Mouse (Mus musculus): ENCODE measurements around the gene Rgs2.
A peak's percentile ranks its signal among the peaks of the same experiment; 100 is the strongest.

The Rgs2 gene

DNA sequence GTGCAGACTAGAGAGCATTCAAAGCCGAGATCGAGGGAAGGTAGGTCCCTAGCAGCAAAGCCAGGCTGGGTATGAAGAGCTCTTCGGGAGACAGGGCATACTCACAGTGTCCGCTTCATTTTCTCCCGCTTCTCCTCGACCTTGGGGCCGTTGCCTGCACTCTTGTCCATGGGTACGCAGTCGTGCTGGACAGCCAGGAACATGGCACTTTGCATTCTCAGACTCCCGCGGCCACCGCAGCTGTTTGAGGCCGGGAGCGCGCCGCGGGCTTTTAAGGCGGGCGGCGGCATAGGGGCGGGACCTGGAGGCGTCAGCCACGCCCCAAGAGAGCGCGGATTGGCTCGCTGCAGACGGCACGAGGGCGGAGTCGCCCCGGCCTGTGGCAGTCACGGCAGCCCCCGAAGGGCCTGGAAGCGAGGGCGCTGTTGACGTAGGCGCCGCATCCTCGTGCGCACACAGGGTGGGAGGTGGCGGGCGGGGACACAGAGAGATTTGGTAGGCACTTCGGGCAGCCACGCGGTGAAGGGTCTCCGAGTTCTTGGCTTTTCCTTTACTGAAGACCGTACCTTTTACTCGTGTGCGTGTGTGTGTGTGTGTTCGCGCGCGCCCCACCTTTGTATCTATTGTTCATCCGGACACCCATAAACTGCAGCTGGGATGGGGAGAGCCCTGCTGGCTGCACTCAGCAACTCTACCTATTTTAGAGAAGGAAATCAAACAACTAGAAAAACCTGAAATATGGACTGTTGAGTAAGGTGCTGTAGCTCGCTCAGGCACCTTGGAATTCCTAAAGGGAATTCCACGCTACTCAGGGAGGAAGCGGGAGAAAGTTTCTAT, at the start of gene Rgs2:
Rgs2 (minus strand) TSS at position 258 of the 837 bp plus-strand sequence.
- no peak for DNase-seq (ENCODE audit: extremely low read depth, low read depth, low spot score)

DNA sequence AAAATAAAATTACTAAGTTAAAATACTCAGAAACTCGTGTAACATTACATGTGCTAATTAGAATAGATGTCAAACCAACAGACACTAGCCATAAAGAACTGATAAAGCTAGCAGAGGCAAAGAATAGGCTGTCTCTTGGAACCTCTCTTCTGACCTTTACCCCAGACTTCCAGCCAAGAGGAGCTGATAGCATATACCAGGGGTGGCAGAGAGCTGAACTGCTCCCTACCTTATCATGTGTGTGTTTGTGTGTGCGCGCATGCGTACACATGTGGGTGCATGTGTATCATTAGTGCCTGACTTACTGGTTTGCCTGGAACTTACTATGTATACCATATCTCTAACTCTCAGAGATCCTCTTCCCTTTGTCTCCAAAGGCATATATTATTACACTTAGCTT, 49.4 kb upstream of the Rgs2 start:
- no peak for DNase-seq (ENCODE audit: extremely low read depth, low read depth, low spot score)

DNA sequence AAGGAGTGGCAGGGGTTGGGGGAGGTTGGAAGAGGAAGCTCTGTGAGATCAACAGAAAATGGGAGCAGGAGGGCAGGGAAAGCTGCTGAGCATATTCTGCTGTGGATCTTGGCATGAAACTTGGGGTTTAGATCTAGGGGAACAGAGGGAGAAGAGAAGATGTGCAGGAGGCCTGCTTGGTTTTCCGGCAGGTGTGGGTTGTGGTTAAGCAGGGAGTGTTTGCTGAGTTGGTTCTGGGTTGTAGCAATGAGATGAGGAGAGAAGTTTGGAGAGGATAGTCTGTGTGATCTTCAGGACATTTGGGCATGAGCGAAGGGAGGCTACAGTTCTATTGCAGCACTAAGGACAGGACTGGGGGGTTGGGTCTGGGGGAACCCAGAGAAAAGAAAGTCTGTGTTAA, 37.9 kb upstream of the Rgs2 start:
- DNase-seq (ENCODE audit: extremely low read depth, low read depth, low spot score) = no peak

DNA sequence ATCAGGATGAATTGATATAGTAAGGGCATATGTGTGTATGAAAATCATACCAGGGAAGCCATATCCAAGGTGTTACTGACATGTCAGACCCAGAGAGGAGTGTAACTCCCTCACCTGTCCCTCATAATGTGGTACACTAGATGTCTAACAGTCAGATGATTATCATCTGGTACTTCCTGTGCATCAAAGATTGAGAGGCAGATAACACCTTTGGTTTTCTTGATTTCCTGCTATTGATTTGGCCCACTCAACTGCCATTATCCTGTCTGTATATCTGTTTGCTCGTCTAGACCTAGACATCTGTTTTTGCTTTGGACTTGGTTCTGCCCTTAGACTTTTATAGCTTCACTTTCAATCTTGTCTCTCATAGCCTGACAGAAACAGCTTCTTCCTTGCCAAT, 29.5 kb upstream of the Rgs2 start:
- no peak for DNase-seq (ENCODE audit: extremely low read depth, low read depth, low spot score)

DNA sequence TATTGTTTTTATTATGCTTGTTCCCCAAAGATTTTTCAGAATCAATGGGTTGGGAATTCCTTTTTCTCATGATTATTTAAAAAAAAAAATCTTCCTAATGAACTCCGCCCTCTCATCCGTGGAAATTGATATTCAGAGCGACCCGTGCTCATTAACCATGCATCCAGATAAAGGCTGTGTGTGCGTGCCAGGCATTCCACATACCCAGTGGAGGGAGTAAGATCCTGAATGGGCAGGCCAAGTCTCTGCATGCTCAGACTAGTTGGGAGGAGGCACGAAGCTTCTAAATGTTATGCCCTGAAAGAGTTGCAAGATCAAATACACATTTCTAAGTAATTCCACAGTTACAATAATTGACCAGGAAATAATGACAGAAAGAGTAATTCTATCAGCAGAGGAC, 26.5 kb upstream of the Rgs2 start:
- DNase-seq (ENCODE audit: extremely low read depth, low read depth, low spot score) = no peak

DNA sequence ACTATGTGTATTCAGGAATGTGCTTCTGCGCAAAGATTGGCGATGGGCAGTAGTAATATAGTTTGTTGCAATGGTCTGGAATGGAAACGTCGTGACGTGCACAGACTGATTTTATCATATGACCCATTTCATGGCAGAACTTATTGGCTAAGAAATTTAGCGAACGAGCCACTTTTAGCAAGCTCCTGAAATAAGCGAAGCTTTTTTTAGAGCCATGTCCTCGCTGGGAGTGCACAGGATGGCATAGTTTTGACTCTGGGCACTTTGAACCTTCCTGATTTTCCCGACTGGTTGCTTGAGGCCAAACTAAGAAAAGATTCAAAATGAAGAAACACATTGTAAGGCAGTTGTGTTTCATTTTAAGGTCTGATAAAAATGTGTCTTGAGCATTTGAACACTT, 25.7 kb upstream of the Rgs2 start:
- no peak for DNase-seq (ENCODE audit: extremely low read depth, low read depth, low spot score)

DNA sequence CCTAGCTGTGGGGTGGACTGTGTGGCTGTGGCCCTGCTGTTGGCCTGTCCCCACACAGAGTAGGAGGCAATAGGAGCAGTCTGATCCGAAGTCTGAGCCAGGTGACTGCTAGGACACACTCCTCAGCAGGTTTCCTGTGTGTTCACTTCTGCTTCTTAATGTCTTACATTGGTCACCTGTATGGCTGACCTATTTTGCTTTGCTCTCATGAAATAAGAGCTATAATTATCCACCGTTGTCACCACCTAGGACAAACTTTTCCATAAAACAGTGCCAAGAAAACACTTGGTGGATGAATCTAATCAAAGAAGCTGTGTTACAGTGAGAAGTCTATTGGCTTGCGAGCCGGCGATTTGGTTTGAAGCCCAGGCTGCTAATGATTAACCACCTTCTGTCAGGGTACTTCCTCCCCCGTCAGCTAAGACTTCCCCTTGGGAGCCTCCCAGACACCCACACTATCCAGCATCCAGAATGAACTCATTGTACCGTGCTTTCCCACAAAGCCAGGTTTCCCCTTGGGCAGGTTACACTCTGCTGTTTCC, 14.5 kb upstream of the Rgs2 start:
- DNase-seq (ENCODE audit: extremely low read depth, low read depth, low spot score) = peak; percentile 87

DNA sequence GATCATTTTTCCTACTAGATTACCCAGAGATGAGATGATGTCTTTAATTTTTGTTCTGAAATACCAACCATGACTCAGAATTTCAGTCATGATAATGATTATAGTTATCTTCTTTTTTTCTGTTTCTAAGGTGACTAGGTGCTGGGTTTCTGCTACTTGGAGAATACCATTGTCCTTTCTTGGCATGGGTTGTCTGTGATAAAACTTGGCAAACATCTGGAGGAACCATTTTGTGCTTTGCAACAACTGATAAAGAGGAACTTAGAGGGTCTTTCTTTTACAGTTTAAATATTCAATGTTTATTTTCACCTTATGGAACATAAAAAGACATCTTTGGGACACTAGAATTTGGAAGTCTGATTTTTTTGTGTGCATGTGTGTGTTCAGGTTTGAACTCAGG, 10.0 kb upstream of the Rgs2 start:
- DNase-seq (ENCODE audit: extremely low read depth, low read depth, low spot score) = no peak

DNA sequence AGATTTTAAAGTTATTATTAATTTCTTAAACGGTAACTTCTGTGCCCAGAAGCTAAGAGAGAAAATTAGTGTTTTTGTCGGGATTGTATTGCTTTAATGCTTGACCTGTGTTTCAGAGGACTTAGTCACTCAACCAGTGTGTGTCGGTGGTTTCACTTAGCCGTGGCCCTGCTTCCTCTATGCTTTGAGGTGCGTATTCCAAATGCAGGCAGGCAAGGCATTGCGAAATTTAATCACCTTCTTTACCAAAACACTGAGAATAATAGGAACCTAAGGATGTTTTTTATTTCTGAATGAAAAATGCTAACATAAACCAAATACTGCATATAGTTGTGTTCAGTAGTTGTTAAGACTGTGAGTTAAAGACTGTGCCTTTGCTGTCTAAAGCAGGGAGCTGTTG, 3.4 kb upstream of the Rgs2 start:
- no peak for DNase-seq (ENCODE audit: extremely low read depth, low read depth, low spot score)

DNA sequence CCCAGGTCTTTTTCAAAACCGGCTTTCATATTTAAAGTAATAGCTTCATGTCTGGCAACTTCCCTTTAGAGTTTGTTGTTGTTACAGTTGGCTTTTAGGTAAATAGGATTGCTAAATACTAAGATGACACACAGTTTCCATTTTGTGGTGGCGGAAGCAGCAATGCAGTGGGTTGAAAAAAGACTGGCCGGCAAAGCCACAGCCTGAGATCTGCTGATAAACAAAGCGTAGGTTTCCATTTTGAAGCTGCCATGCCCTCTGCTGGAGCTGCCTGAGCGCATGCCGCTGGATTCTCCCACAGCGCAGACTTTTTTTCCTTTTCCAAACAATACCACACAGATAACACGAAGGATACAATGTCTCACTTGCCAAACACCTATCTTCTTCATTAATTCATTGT, 2.6 kb upstream of the Rgs2 start:
- DNase-seq (ENCODE audit: extremely low read depth, low read depth, low spot score) = no peak

DNA sequence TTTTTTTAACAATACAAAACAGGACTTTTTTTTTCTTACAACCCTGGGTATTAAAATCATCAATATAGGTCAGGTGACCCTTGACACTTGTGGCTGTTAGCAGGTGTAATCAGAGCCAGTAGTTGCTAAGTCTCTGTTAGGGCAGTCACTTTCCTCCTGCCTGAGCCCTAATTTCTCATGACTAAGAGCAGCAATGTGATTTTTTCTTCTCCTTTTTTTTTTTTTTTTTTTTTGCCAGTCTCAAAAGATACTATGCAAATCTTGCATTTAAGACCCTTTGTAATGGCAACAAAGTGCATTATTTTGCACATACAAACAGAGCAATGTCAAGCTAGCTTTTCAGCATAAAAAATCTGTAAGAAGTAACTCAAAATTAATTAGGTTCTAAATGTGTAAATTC, 1.7 kb upstream of the Rgs2 start:
- DNase-seq (ENCODE audit: extremely low read depth, low read depth, low spot score) = no peak

DNA sequence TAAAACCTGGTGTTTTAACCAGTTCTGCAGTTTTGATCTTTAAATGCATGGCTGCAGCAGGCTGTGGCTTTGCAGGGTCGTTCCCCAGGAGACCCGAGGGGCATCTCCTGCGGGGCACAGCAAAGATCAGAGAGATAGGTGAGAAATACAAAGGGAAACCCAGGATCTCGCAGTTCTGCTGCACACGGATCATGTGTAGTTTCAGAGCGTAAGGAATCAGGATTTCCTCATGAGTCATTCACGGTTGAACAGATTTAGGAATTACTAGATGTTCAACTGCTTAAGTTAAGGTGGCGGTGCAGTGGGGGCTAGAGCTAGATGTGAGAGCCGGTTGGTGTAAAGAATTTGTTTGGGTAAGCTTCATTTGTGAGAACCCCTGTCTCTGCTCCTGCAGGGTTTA, 780 bp upstream of the Rgs2 start:
- DNase-seq (ENCODE audit: extremely low read depth, low read depth, low spot score) = no peak

DNA sequence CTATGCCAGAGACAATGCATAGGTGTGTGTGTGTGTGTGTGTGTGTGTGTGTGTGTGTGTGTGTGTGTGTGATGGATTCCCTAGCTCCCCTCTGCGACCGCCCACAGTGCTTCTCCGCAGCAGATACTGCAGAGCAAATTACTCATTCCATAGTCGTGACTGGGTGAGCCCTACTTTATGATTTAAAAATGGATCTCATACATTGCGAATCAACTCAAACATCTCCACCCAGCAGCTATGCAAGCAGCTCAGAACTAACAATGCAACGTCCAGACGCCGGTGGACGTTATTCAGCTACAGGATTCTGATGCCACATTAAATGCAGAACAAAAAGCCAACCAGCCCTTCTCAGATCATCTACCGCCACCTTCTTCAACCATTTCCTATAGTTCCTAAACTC, 545 bp downstream of the Rgs2 start:
- DNase-seq (ENCODE audit: extremely low read depth, low read depth, low spot score) = no peak

DNA sequence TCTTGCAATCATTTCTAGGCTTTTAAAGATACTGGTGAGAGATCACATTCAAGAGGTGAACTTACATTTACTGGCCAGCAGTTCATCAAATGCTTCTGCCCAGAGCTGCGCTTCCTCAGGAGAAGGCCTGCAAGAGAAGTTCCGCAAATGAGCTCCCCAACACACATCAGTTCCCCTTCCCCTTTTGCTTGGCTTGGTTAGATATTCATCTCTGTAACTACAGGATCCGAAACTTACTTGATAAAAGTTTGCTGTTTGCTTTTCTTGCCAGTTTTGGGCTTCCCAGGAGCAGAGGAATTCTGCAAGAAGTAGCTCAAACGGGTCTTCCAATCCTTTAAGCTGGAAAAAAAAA, 1.3 kb downstream of the Rgs2 start:
- DNase-seq (ENCODE audit: extremely low read depth, low read depth, low spot score) = no peak

DNA sequence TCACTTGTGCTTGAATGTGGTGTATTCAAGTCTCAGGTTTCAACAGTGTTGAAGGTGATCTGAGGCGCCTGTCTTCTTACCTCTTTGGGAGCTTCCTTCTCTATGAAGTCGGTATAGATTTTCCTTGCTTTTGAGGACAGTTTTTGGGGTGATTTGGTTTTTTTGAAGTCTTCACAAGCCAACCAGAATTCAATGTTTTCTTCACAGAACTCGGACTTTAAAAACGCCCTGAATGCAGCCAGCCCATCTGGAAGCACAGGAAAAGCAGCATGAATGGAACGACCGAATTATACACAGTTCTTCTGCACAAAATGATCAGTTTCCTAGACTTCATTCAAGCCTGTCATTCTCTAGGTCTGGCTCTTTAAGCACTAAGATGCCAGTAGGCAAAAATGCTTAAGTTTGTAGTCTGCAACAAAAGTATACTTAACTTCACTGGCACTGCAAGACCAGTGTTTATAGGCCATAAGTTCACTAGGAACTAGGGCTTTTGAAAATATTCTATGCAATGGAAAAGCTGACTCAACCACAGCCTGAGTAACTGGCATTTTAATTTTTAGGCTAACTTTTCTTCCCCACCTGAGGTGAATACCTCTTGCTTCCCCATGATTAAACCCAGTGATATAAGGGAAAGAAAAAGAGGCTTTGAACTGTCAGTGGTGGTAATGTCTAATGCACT, 1.8 kb downstream of the Rgs2 start:
- DNase-seq (ENCODE audit: extremely low read depth, low read depth, low spot score) = no peak

DNA sequence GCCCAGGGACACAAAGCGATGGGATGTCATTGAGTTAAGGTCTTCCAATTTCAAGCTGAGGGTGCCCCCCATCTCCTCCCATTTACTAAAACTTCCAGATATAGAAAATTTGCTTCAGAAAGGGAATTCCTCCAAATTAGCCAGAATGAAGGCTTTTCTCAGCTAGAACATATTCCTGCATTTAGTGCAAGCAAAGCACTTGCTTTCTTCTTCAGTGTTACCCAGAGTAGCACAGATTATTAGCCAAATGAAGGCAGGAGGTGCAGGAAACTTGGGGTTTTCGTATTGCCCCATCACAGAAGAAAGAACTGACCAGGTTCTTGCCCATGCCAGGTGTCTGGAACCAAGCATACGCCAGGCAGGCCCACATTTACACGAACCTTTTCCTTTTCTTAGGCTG, 3.7 kb downstream of the Rgs2 start:
- no peak for DNase-seq (ENCODE audit: extremely low read depth, low read depth, low spot score)

DNA sequence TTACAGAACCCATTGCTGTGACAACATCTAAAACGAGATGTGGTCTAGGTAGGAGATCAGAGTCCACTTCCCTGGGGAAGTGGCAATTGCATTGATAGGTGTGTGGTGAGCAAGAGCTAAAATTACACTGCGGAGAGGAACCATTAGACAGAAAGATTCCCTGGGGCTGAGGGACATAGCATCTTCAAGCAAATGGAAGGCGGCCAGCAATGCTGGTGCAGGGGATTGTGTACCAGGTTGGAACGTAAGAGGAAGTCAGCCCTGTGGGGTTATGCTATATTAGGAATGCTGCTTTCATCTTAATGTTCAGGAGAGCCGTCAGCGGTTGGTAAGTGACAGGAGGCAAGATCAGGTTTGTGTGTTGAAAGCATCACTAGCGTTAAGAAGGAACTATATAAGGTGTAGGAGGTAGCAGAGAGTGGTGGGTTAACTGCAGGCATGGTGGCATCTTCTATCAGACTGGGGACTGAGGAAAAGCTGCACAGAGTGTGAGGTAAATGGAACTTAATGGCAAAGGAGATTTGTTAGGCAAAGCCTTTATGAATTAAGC, 4.5 kb downstream of the Rgs2 start:
- DNase-seq (ENCODE audit: extremely low read depth, low read depth, low spot score) = no peak

DNA sequence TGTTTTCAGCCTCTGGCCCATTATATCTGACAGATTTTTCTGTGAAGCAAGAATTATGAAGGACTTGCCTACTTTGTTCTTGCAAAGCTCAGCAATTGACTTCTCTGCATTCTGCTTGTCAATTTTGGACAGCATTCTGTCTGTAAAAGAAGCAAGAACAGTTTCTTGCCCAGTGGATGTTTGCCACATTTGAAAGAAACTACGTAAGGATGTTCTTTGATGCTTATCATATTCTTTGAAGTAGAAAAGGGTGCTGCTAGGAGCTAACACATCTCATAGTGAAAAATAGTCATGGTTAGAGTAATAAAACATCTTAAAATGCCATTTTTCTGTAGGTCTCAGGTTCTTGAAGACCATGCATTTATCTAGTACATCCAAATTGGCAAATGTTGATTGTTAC, 10.9 kb downstream of the Rgs2 start:
- no peak for DNase-seq (ENCODE audit: extremely low read depth, low read depth, low spot score)

DNA sequence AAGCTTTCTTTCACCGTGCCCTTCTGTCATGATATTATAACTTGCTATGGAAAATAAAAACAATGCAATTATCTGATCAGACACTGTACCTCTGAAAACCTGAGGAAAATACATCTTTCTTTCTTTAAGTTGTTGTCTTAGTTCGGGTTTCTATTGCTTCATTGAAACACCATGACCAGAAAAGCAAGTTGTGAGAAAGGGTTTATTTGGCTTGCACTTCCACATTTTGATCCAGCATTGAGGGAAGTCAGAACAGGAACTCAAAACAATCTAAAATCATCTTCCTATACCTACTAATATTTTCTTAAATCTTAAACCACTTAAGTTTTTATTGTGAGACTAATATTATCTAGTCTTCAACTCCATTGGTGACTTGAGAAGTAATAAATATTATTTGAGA, 11.4 kb downstream of the Rgs2 start:
- no peak for DNase-seq (ENCODE audit: extremely low read depth, low read depth, low spot score)

DNA sequence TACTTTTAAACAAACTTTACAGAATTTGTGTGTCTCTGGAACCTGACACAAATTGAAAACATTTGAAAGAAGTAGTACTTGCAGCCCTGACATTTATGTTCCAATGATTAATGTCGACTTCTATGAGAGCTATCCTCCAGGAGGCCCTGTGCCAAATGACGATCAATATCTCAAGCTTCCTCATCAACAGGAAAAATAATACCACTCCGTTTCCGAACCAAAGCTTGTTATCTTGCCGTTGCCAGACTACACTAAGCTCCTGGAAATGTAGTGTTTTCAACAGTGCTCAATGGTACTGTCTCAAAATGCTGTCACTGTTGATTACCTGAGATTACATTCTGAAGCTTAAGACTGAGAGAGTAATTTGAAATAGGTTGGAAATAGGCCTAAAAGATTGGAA, 13.7 kb downstream of the Rgs2 start:
- no peak for DNase-seq (ENCODE audit: extremely low read depth, low read depth, low spot score)

DNA sequence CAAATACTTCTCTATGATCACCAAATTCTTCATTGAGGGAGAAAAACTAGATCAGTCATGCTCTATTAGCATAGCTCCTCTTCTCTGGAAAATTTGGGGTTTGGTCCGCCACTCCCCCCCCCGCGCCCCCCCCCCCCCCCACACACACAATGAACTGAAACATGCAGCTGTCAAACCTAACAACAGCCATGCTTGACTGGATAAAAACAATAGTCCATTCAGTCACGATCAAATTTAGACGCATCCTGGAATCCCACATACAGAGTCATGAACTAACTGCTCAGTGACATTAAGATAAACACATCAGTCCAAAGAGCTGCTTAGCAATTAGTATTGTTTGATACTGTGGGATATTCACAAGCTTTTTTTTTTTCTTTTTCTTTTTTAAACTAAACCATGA, 14.2 kb downstream of the Rgs2 start:
- DNase-seq (ENCODE audit: extremely low read depth, low read depth, low spot score) = no peak

DNA sequence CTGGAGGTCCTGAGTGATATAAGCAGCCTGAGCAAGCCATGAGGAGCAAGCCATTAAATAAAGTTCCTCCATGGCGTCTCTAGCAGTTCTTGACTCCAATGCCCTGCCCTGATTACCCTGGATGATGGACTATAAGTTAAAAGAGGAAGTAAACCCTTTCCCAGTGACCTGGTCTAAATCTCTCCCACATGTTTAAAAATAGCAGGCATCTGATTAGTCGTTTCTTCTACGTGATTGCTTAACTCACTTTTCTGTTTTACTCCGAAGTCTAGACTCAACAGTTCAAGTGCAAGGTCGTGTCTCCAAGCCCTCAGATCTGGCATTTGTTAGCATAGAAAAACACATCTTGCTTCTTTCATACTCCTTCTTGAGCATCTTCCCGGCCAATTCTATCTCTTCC, 15.2 kb downstream of the Rgs2 start:
- DNase-seq (ENCODE audit: extremely low read depth, low read depth, low spot score) = no peak
